Mouse (Mus musculus): ENCODE measurements around the gene Ppp1r1c.

DNA sequence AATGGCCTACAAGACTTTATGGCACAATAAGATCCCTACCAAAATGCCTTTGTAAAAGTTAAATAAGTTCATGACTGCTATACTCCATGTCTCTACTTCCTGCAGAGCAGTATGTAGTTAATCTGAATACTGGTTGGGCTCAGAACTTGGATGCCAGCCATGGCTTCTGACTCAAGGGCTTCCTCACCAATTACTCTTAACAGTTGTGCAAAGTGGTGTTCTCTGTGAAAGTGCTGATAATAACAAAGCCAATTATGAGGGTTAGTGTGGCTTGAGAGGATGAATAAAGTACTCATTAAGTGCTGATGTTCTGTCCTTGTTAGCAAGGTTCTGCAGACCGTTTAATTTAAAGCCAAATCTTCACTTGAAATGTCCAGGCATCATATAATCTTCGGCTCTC is 31.4 kb downstream of the Ppp1r1c start:
- no peak for TF ChIP-seq EP300 (IDR thresholded peaks at IDR 0.05; ENCODE audit: low read depth)
- TF ChIP-seq CTCF (IDR thresholded peaks at IDR 0.05; ENCODE audit: low read depth): no peak
